Mouse (Mus musculus) NIH3T3 (cell line): ENCODE data around the gene Ccer1.
"Not testable (repeated sequence)": the region's sequence is repeated elsewhere in the genome, so short reads cannot be mapped to it uniquely, and the experiment has no call there.

Experiments
- DNase-seq: peaks from one replicate; pipeline ENCODE4 v3.0.0-alpha.2; 2012; ENCODE audit warnings: low read depth

Gene Ccer1

GRCm38 (mm10) chr10:97692913-97693312, at the start of gene Ccer1:
Gene Ccer1, plus strand, starts transcription at chr10:97693059.
- DNase-seq = no peak

GRCm38 (mm10) chr10:97643768-97644167, 49.1 kb upstream of the Ccer1 start, which contains the start of gene Epyc:
Gene Epyc, plus strand, starts transcription at chr10:97644068.
- no peak for DNase-seq

GRCm38 (mm10) chr10:97650334-97650733, 42.5 kb upstream of the Ccer1 start:
- peak; percentile 84 for DNase-seq

GRCm38 (mm10) chr10:97659489-97659888, 33.4 kb upstream of the Ccer1 start:
- no peak for DNase-seq

GRCm38 (mm10) chr10:97668656-97669055, 24.2 kb upstream of the Ccer1 start:
- no peak for DNase-seq

GRCm38 (mm10) chr10:97670202-97670601, 22.7 kb upstream of the Ccer1 start:
- peak; percentile 86 for DNase-seq

- no peak for DNase-seq
Observed at GRCm38 (mm10) chr10:97673239-97673638, 19.6 kb upstream of the Ccer1 start.

GRCm38 (mm10) chr10:97682981-97683380, 9.9 kb upstream of the Ccer1 start:
- DNase-seq = no peak

GRCm38 (mm10) chr10:97687198-97687597, 5.7 kb upstream of the Ccer1 start:
- peak; percentile 48 for DNase-seq

GRCm38 (mm10) chr10:97689425-97689824, 3.4 kb upstream of the Ccer1 start:
- peak; percentile 74 for DNase-seq

- DNase-seq = no peak
Observed at GRCm38 (mm10) chr10:97693398-97694135, 708 bp downstream of the Ccer1 start.

- no peak for DNase-seq
Observed at GRCm38 (mm10) chr10:97702321-97702720, 9.5 kb downstream of the Ccer1 start.

- DNase-seq = peak; percentile 87
Observed at GRCm38 (mm10) chr10:97704562-97704961, 11.7 kb downstream of the Ccer1 start.

- peak; percentile 89 for DNase-seq
Observed at GRCm38 (mm10) chr10:97712687-97713086, 19.8 kb downstream of the Ccer1 start.

GRCm38 (mm10) chr10:97714584-97714983, 21.7 kb downstream of the Ccer1 start:
- DNase-seq = no peak

GRCm38 (mm10) chr10:97715289-97715906, 22.5 kb downstream of the Ccer1 start:
- DNase-seq = peak; percentile 22

- DNase-seq = no peak
Observed at GRCm38 (mm10) chr10:97717233-97717632, 24.4 kb downstream of the Ccer1 start.

- DNase-seq = no peak
Observed at GRCm38 (mm10) chr10:97718021-97718420, 25.2 kb downstream of the Ccer1 start.

- no peak for DNase-seq
Observed at GRCm38 (mm10) chr10:97720625-97721024, 27.8 kb downstream of the Ccer1 start.

- DNase-seq = no peak
Observed at GRCm38 (mm10) chr10:97722709-97723108, 29.9 kb downstream of the Ccer1 start.

GRCm38 (mm10) chr10:97725929-97726328, 33.1 kb downstream of the Ccer1 start:
- peak; percentile 54 for DNase-seq

- DNase-seq = not testable (repeated sequence)
Observed at GRCm38 (mm10) chr10:97726655-97727054, 33.8 kb downstream of the Ccer1 start, which contains the start of gene C030005K15Rik. Gene C030005K15Rik, minus strand, starts transcription at chr10:97726755.
